Mouse (Mus musculus): ENCODE data around the gene Cx3cr1.
"Not testable (repeated sequence)": the region's sequence is repeated elsewhere in the genome, so short reads cannot be mapped to it uniquely, and the experiment has no call there.

Gene Cx3cr1

DNA sequence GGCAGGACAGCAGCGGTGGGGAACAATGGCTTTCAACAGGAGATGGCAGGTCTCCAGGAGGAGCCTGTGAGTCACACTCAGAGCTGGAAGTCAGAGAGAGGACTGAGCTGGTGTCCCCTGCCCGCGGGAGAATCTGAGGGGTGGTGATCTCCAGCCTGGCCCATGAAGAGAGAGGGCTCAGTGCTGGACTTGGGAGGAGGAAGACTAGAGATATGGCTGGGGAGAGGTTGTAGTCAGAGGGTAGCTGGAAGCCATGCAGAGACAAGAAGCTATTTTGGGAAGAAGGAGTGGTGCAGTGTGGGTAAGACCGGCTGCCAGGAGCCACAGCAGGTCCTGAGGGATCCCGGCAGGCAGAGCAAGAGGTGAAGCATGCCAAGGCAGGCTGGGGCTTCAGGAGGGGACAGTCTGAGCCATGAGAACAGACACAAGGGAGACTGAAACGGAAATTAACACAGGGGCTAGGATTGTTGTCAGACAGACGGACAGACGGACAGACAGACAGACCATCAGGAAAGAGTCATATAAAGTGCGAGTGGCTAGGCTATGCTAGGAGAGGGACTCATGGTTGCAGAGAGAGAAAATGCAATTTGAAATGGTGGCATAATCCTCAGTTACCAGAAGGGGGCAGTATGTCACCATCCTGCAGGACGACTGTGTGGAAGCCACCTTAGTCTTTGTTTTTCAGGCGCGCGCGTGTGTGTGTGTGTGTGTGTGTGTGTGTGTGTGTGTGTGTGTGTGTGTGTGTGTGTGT, 42.1 kb downstream of the Cx3cr1 start:
- DNase-seq (ENCODE audit: low read depth, low spot score) = peak; percentile 78

DNA sequence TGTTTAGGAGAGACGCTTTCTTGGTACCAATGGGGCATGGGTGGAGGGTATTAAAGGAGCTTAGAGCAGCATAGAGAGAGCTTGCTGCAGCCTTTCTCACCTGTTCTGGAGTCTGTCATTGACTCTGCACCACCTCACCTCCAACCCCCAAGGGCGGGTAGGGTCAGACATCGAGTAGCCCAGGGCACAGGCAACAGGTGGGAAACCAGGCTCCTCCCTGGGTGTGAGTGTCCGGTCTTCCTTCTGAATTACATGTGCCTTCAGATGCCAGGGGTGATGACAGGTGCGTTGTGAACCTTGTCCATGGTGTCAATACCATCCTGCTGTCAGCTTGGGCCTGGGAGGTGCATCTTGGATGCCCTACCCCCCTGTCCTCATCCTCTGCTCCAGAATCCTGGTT, 45.1 kb downstream of the Cx3cr1 start:
- no peak for DNase-seq (ENCODE audit: low read depth, low spot score)

DNA sequence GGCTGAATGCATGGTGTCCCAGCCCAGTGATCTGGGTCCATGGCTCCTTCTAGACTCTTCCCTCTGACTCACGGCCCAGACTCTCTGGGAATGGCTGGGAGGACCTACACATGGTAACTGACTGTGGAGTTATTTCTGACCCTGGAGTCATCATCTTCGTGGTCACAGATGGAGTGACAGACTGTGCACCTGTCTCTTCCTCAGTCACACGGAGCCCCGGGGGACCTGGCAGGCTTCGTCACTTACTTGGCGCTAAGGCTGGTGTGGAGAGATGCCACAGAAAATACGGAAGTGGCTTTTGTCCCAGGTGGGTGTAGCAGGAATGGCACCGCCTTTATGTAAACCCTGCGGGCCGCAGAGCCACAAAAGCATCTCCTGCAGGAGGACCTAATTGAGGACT, 45.5 kb downstream of the Cx3cr1 start:
- DNase-seq (ENCODE audit: low read depth, low spot score) = no peak

DNA sequence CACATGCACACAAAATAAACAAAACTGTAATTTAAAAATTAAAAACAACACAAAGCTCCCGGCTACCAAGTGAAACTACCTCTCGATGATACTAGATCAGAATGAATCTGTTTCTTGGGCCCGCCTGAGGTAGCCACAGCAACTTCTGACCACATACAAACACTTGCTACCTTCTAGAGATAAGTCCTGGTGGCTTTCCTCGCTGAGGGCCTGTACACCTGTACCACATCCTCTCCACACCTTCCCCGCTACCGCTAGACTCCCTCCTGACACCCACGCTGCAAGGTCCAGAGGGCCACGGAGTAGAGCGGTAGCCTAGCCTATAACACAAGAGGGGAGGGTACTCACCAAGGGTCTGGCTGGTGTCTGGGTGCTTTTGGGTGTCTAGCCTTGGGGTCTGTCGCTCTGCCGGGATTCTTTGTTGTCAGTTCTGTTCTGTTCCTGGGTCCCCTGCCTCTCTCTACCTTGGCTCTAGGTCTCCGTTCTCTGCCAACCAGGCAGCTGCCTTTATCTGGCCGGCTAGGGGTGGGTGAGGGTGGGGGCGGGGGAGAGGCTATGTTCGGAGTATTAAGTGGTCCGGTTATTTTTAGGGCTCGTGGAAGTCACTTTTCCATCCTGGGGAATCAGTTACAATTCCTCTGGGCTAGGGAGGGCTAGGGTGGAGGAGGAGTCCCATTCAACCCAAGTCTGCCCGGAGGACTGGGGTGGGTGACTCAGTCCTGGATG, 46.4 kb downstream of the Cx3cr1 start, which contains the start of gene Xirp1:
Xirp1 (minus strand) TSS at position 513 of the 726 bp plus-strand sequence.
- no peak for DNase-seq (ENCODE audit: low read depth, low spot score)

DNA sequence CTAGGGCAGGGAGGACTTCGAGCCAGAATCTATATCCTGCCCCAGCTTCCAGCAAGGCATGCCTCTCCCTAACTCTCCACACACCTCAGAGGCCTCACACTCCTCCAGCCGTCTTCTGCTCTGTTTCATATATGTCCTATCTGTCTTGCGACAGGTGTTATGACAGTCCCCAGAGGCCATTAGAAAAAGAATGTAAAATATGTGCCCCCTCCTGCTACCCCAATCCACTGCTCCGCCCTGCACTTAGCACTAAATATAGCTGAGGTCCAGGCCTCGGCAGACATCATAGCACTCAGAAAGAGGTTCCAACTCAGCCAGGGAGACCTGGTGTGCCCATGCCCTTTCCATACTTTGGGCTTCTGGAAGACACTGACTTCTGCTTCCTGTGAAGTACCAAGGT, 48.5 kb downstream of the Cx3cr1 start:
- DNase-seq (ENCODE audit: low read depth, low spot score) = no peak

DNA sequence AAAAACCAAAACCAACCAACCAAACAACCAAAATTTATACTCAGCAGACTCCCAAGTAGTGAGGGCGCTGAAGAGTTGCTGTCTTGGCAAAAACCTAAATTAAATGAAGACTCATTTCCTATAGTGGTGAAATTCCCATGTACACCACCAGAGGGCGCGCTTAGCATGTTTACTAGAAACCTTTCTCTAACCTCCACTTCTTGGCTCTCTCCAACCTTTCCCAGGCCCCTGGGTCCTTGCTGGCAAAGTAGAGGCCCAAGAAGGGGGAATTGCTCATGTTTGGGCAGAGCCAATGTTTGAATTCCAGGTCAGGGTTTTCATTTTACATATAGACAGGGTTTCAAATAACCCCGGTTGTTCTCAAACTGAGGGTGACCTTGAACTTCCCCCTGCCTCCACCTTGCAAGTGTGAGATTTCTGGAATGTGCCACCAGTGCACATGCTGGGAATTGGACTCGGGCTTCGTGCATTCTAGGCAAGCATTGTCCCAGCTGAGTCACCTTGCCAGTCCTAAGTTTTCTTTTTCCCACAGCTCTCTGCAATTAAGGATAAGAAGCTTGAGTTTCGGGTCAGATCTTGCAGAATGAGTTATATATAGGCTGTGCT, 49.3 kb downstream of the Cx3cr1 start:
- peak; percentile 75 for DNase-seq (ENCODE audit: low read depth, low spot score)

DNA sequence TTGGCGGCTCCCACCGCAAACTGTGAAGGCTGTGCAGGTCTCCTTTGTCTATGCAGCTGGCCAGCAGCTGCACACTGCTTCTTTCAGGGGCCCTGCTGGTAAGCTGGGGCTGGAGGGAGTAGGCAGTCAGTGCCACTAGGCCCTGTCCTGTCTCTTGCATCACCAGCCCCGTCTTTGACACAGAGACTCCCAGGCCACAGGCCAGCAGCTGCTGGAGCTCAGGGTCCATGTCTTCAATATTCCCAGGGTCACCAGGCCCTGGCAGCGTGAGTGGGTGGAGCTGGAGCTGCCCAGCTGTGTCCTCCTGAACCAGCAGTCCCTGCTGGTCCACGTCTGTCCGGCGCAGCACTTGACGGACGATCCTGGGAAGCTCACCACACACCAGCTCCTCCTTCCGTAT, 52.7 kb downstream of the Cx3cr1 start:
- no peak for DNase-seq (ENCODE audit: low read depth, low spot score)

DNA sequence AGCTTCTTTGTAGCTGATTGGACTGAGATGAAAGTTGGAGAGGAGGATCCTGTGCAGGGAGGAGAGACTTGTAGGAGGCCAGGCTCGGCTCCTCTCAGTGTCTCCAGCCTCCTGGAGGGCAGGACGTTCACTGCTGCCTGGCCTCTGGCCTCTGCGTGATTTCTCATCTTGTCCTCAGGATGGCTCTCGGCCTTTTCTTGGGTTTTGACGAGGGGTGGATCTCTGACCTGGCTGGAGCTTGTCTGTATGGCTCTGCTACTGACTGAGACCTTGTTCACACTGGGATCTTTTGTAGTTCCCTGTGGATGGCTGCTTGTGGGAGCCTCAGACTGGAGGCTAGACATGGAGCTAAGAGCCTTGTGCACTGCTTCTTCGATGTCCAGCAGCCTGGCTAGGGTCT, 54.9 kb downstream of the Cx3cr1 start:
- no peak for DNase-seq (ENCODE audit: low read depth, low spot score)

DNA sequence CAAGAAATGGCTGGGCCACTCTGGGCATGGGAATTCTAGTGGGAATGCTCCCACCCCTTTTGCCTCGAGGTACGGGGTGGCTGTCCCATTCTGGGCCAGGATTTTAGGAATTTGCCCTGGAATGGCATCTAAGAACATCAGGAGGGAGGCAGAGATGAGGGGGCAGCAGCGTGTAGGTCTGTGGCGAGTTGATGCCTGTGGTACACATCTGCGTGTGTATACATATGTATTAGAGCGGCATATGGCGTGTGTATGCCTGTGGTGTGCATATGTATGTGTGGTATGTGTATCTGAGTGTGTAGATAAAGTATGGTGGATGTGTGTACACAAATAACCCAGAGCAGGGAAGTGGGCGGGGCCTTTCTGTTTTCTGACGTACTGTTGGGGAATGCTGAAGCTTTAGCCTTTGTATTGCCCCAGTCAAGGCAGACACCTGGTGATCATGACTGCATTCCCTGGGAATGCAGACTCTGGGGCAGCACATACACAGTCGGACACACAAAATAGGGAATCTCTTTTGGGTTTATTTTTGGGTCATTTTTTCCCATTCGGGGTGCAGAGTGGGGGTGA, 56.3 kb downstream of the Cx3cr1 start:
- DNase-seq (ENCODE audit: low read depth, low spot score) = no peak

DNA sequence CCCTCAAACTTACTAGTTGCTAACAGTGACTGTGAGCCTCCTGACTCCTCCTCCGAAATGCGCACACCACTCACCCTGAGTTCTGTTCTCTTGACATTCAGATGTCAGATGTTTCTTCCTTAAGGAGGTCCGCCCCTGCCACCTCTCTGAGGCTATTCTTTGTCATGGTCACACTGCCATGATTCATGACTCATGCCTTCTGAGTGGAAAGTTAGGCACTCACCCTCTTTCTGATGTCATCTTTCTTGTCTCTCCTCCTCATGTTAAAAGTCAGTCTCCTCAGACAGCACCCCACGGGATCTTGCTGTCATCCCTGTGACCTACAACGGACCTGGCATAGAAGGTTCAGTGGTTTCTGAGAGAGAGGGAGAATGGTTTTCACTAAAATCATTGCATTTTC, 56.9 kb downstream of the Cx3cr1 start:
- no peak for DNase-seq (ENCODE audit: low read depth, low spot score)

DNA sequence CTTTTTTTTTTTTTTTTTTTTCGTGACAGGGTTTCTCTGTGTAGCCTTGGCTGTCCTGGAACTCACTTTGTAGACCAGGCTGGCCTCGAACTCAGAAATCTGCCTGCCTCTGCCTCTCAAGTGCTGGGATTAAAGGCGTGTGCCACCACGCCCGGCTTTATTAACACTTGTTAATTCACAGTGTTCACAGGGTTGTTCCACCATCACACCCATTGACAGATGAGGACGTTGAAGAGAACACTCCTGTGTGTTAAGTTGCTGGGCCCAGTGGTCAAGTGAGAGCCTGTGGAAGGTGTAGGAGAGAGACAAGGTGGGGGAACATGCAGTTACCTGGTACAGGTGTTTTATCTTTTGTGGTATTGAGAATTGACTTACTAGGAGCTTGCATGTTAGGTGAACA, 57.5 kb downstream of the Cx3cr1 start:
- DNase-seq (ENCODE audit: low read depth, low spot score) = not testable (repeated sequence)

DNA sequence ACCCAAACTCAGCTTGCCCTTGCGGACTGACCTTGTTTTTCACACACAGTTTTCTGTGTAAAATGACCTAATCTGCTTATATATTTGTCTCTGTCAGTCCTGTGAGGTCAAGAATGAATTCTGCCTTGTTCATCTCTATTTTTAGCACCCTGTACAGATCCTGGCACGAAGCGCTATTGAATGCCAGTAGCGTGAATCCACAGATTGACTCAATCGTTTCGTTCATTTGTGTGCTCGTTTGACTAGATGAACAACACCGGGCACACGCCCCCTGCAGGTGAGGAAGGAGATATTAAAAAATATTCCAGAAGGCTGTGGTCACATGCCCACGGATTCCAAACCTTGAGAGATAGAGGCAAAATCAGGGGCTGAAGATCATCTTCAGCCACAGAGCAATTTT, 58.1 kb downstream of the Cx3cr1 start:
- peak; percentile 57 for DNase-seq (ENCODE audit: low read depth, low spot score)

DNA sequence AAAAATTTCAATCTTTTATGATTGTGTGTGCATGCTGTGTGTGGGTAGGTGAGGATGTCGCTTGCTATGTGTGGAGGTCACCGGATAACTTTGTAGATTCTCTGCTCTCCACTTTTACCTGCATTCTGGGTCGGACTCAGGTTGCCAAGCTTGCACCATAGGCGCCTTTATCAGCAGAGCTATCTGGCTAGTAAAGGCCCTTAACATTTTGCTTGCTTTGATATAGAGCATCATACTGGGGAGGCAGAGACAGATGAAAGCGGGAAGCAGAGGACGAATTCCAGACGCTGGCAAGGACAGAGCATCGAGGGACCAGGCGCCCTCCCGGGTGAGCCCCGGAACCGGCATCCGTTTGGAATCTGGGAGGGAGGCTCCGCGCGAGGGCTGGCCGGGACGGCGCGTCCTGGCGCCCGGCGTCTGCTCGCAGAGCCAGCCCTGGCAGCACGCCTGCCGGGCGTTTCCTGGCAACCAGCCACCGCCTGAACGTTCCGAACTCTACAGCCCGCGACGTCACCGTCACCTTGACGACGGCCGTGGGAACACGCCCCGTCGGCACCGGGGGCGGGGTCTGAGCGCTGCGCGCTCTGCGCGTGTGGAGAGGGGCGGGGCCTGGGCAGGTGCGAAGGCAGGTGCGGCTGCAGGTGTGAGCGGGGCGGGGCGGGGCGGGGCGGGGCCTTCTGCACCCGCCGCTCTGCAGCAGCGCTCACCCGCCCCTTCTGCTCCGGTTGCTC, 58.7 kb downstream of the Cx3cr1 start:
- peak; percentile 94 for DNase-seq (ENCODE audit: low read depth, low spot score)

DNA sequence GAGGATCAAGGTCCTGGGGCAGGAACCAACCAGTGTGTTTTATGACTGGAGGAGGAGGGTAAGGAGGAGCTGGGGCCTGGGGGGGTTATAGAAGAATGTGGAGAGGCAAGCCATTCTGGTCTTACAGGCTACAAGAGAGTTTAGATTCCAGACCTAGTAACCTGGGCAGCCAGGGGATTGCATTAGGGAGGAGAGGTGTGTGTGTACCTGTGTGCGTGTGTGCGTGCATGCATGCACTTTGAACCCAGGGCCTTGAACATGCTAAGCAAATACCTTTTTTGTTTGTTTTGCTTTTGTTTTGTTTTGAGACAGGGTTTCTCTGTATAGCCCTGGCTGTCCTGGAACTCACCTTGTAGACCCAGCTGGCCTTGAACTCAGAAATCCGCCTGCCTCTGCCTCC, 59.8 kb downstream of the Cx3cr1 start:
- DNase-seq (ENCODE audit: low read depth, low spot score) = no peak

DNA sequence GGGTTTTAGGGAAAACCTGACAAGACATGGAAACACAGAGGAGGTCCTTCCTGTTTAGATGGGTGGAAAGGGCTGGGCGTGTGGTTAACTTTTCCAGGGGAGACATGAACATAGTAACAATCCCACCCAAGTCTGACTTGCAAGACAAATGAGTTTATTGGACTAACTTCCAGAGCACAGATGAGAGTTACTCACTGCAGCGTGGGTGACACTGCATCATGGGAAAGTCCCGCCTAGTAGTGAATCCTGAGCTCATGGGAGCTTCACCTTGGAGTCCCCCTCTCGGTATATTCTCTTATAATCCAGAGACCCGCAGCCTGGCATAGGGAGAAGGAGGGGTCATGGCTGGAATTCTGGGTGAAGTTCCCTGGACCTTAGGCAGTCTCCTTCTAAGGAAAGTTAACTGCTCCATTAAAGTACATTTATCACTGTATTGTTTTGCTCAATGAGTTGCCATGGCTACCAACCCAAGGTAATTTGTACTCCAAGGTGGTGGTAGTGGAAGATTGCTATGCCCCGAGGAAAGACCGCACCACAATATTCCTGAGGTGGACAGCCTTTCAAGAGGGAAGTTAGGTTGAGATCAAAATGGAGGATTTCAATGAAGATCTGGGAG, 60.3 kb downstream of the Cx3cr1 start:
- DNase-seq (ENCODE audit: low read depth, low spot score) = no peak

DNA sequence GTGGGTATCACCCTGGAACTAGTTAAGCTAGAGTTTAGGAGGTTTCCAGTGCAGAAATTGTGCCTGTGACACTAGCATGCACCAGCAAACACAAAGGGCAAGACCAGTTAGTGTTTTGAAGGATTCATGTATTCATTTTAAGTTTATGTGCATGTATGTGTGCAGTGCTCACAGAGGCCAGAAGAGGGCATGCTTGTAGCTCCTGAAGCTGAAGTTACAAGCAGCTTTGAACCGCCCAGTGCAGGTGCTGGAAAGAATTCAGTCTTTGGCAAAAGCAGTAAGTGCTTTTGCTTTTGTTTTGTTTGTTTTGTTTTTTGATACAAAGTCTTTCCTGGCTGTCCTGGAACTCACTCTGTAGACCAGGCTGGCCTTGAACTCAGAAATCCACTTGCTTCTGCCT, 61.8 kb downstream of the Cx3cr1 start:
- no peak for DNase-seq (ENCODE audit: low read depth, low spot score)

DNA sequence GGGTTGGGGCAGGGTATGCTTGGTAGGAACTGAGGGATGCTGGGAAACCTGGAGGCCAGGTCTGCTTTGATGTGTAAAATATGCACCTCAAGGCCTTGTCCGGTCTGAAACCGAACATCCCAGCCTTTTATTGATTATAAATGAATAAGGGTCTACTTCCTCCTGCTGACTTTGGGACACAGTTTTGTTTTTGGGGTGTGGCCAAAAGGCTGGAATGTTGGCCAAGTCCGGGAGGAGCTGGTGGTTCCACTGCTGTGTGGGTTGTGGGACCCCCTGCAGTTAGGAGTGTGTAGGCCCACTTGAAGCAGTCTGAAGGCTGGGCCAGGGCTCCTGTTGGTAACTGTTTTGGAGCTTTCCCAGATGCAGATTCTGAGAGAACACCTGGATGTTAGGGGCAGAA, 63.7 kb downstream of the Cx3cr1 start:
- no peak for DNase-seq (ENCODE audit: low read depth, low spot score)

DNA sequence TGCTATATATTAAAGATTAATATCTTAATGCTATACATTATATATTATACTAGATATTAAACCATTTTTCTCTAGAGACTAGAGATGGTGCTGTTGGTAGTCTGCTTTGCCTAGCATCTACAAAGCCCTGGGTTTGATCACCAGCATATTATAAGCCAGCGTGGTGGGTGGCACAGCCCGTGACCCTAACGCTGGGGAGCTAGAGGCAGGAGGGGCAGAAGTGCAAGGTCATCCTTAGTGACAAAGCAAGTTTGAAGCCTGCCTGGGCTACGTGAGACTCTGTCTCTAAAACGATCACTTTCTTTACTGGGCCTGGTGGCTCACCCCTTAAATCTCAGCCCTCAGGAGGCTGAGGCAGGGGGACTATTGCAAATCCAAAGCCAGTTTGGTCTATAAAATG, 66.8 kb downstream of the Cx3cr1 start:
- no peak for DNase-seq (ENCODE audit: low read depth, low spot score)

DNA sequence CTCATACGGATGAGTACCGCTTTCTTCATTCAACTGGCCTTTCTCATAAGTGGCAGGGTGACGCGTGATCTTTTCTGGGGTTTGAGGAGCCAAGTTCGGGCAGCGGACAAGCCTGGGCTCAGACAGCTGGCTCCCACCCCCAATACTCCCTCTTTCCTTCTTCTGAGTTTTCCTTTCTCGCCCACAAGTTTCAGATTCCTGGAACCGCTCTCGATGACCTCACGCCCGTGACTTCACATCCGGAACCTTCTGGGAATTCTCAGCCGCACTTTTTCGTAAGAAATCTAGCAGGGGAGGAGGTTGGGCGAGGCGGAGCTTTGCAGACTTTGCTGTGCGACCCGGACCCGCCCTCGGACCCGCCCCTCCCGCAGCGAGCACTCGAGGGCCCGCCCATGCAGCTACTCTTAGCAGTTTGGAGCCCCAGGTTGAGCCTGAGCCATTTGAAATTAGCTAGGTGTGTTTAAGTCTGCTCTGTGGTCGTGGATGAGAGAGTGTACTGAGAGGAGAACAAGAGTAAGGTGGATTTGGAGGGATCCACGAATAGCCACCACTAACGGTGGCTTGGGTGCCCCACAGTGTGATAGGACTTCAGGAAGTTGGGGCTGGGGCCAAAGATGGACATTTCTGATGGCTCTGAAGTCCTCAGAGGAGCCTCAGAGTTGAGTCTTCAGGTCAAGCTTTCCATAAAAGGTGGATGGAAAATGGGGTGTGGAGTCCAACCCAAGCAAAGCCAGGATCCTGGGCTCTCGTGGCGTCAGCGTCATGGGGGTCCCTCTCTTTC, 67.5 kb downstream of the Cx3cr1 start:
- DNase-seq (ENCODE audit: low read depth, low spot score) = peak; percentile 93

DNA sequence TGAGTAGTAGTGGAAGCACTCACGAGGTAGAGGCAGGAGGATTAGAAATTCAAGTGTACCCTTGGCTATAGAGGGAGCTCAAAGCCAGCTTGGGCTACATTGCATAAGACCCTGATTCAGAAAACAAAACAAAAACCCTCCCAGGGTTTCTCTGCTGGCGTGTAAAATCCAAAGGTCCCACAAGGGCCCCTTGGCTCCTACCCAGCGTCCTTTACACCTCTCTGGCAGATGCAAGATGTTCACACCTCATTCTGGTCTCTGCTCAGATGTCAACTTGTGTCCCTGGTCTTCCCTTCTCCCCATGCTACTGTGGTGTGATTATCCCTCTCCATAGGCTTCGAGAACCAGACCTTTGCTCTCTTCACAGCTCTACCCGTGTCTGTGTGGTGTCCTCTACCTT, 68.9 kb downstream of the Cx3cr1 start:
- no peak for DNase-seq (ENCODE audit: low read depth, low spot score)

DNA sequence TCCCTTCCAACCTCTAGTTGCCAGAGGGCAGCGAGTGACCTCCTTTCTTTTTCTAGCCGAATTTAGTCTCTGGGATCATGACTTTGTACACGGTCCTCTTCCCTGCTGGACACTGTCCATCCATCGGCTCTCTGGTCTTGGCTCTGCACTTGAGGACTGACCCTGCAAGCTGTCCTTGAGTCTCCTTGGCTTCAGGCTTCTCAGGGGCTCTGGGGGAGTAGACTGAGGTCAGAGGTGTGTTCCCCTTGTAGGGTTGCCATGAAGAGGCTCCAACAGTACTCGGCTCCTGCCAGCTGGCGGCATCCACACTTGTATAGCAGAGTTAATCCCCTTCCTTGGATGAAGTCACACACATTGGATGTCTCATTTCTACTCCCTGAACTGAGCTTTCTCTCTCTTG, 70.0 kb downstream of the Cx3cr1 start:
- DNase-seq (ENCODE audit: low read depth, low spot score) = no peak
